Mouse (Mus musculus) heart, embryonic 11.5 days (tissue): ENCODE data around the gene Kcnip3. TPM values are rescaled to one million over a fixed set of nuclear protein-coding genes. Genes with fewer than 3 reads are reported as not detected.
A peak's percentile ranks its signal among the peaks of the same experiment; 100 is the strongest.

ENCODE experiments used
- ATAC-seq: fragments of 200-750 bp; cut with Nextera tagmentation; replicated peaks from 2 replicates; pipeline ENCODE4 v1.8.0; 2017; ENCODE audit warnings: moderate library complexity; ENCODE audit not compliant: insufficient number of reproducible peaks, low FRiP score, low TSS enrichment
- H3K27ac ChIP-seq: fragments of 300-500 bp; sonication (generic); 2 replicates; pipeline ENCODE4 v1.5.1; 2014; ENCODE audit warnings: mild to moderate bottlenecking, low read depth, low read length
- H3K27me3 ChIP-seq: fragments of 300-500 bp; sonication (generic); 2 replicates; pipeline ENCODE4 v1.6.1; 2014; ENCODE audit warnings: mild to moderate bottlenecking, low read length, mixed read lengths; ENCODE audit not compliant: control insufficient read depth, insufficient read depth
- H3K36me3 ChIP-seq: fragments of 300-500 bp; sonication (generic); 2 replicates; pipeline ENCODE4 v1.6.1; 2014; ENCODE audit warnings: mild to moderate bottlenecking, low read length, moderate library complexity, mixed read lengths; ENCODE audit not compliant: control insufficient read depth, insufficient read depth
- H3K4me1 ChIP-seq: fragments of 300-500 bp; sonication (generic); 2 replicates; pipeline ENCODE4 v1.6.1; 2014; ENCODE audit warnings: low read length; ENCODE audit not compliant: control insufficient read depth, insufficient read depth
- H3K4me2 ChIP-seq: fragments of 300-500 bp; sonication (generic); 2 replicates; pipeline ENCODE4 v1.6.1; 2014; ENCODE audit warnings: mild to moderate bottlenecking, moderate library complexity
- H3K4me3 ChIP-seq: fragments of 300-500 bp; sonication (generic); 2 replicates; pipeline ENCODE4 v1.5.1; 2014; ENCODE audit warnings: low read depth, low read length
- H3K9ac ChIP-seq: fragments of 300-500 bp; sonication (generic); 2 replicates; pipeline ENCODE4 v1.6.1; 2014; ENCODE audit warnings: mild to moderate bottlenecking, low read depth, low read length, moderate library complexity
- H3K9me3 ChIP-seq: fragments of 300-500 bp; sonication (generic); replicated peaks from 2 replicates; pipeline ENCODE4 v1.6.1; 2016; ENCODE audit warnings: low read length; ENCODE audit not compliant: control insufficient read depth
- WGBS: fragments of 180-500 bp; shearing (Covaris S2); extraction: QIAGEN DNeasy Blood & Tissue Kit; methylation state at CpG from one replicate; pipeline ENCODE4 v1.1.7; 2014; ENCODE audit not compliant: insufficient replicate concordance; 5-methylcytosine and 5-hydroxymethylcytosine counted together
- polyA plus RNA-seq: library from polyadenylated mRNA; unstranded; fragments of >200 nt; fragmentation: Nextera tagmentation; extraction: Ambion mirVana; gene quantifications from 2 replicates; pipeline ENCODE4 v1.2.1, GENCODE M21; 2014

The Kcnip3 gene
- polyA plus RNA-seq, 1 experiment from 2014 or later = 2.3 TPM

DNA sequence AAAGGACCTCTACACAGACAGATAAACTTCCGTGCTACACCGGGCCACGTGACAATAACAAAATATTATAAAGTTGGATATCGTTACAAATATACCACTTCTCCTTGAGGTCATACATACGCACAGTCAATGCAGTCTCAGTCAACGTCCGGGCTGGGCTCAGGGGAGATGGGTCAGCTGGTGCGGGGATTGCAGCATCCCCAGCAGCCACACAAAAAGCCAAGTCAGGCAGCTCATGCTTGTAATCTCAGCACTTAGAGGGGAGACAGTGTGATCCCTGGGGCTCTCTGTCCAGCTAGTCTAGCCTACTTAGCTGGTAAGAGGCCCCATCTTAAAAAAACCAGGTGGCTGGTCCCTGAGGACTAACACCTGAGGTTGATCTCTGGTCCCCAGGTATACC, 50.6 kb downstream of the Kcnip3 start:
- no peak for ATAC-seq
- no peaks in the 10 kb centered on the region for H3K9me3 ChIP-seq
- 88% methylated on average over 8 of the region's 8 CpGs for WGBS

GRCm38 (mm10) chr2:127470661-127471060, 51.2 kb downstream of the Kcnip3 start:
- H3K4me2 ChIP-seq = no peak overlapping the region
- no peaks in the 10 kb centered on the region for H3K27me3 ChIP-seq
- H3K4me3 ChIP-seq = no peak overlapping the region
- H3K27ac ChIP-seq = no peak overlapping the region
- H3K4me1 ChIP-seq = no peaks in the 10 kb centered on the region
- H3K36me3 ChIP-seq = no peaks in the 10 kb centered on the region
- H3K9ac ChIP-seq = no peak overlapping the region
- WGBS = 89% methylated on average over 10 of the region's 10 CpGs
- no peak for ATAC-seq
- H3K9me3 ChIP-seq = no peaks in the 10 kb centered on the region

More for the DNA sequence above, 50.6 kb downstream of the Kcnip3 start:
- Histone ChIP-seq H3K27me3 (no peaks in the 10 kb centered on the region), H3K4me3 (no peak overlapping the region), H3K27ac (no peak overlapping the region), H3K4me2 (no peak overlapping the region), H3K4me1 (no peaks in the 10 kb centered on the region), H3K9ac (no peak overlapping the region), H3K36me3 (no peaks in the 10 kb centered on the region)

- ATAC-seq = no peak
- 85% methylated on average over 5 of the region's 5 CpGs for WGBS
- Histone ChIP-seq H3K4me1 (no peaks in the 10 kb centered on the region), H3K4me3 (no peak overlapping the region), H3K27me3 (no peaks in the 10 kb centered on the region), H3K27ac (no peak overlapping the region), H3K36me3 (no peaks in the 10 kb centered on the region), H3K9ac (no peak overlapping the region), H3K9me3 (no peaks in the 10 kb centered on the region), H3K4me2 (no peak overlapping the region)
Measured at GRCm38 (mm10) chr2:127470183-127470582, 51.7 kb downstream of the Kcnip3 start.

DNA sequence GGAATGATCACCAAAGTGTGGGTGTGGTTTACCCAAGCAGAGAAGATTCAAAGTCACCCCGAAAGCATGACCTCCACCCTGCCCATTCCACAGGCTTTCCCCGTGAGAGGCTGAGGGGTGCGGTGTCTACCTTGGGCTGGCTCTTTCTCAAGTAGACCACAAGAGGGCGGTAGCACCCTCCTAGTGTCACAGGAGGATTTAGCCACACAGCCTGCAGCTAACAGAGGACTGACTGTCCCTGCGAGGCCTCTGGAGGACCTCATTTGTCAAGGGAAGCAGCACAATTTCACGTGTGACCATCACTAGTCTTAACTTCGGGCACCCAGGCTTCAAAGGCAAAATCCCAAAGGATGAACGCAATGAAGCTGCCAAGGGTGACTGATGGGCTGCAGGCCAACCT, 59.6 kb downstream of the Kcnip3 start:
- Histone ChIP-seq H3K9me3 (no peaks in the 10 kb centered on the region), H3K27ac (no peak overlapping the region), H3K9ac (no peak overlapping the region), H3K4me2 (no peak overlapping the region), H3K27me3 (no peaks in the 10 kb centered on the region), H3K36me3 (no peaks in the 10 kb centered on the region), H3K4me3 (no peak overlapping the region), H3K4me1 (peaks cover 11% of the 10 kb centered on the region; the same call in 1 of the 2 replicates)
- WGBS = 9% methylated on average over 8 of the region's 8 CpGs
- no peak; the same call in 1 of the 2 replicates for ATAC-seq

DNA sequence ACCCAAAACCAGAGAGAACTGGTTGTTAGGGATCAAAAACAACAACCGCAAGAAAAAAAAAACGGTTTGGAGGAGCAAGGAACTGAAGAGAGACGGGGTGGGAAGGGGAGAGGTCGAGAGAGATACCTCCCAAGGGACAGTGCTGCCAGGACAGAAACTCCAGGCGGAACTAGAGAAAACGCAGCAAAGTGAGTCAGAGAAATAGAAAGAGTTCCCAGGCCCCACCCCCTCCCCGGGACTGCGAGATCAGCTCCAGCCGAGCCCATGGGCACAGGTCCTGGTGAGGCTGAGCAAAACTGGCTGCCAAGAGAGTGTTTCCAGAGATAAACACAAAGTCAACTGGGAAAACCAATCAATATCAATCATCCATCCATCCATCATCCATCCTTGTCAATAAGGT, 60.5 kb downstream of the Kcnip3 start:
- Histone ChIP-seq H3K27me3 (no peaks in the 10 kb centered on the region), H3K36me3 (no peaks in the 10 kb centered on the region), H3K9me3 (no peaks in the 10 kb centered on the region), H3K4me1 (peaks cover 11% of the 10 kb centered on the region; the same call in 1 of the 2 replicates), H3K27ac (no peak overlapping the region), H3K9ac (no peak overlapping the region), H3K4me2 (no peak overlapping the region), H3K4me3 (no peak overlapping the region)
- ATAC-seq = no peak
- 31% methylated on average over 9 of the region's 9 CpGs for WGBS

- Histone ChIP-seq H3K4me2 (no peak overlapping the region), H3K4me3 (no peak overlapping the region), H3K36me3 (no peaks in the 10 kb centered on the region), H3K9ac (no peak overlapping the region), H3K27ac (no peak overlapping the region), H3K27me3 (no peaks in the 10 kb centered on the region), H3K9me3 (no peaks in the 10 kb centered on the region), H3K4me1 (peaks cover 10% of the 10 kb centered on the region; the same call in 1 of the 2 replicates)
- WGBS = 75% methylated on average over 2 of the region's 2 CpGs
- no peak for ATAC-seq
Measured at GRCm38 (mm10) chr2:127459341-127459740, 62.6 kb downstream of the Kcnip3 start.

DNA sequence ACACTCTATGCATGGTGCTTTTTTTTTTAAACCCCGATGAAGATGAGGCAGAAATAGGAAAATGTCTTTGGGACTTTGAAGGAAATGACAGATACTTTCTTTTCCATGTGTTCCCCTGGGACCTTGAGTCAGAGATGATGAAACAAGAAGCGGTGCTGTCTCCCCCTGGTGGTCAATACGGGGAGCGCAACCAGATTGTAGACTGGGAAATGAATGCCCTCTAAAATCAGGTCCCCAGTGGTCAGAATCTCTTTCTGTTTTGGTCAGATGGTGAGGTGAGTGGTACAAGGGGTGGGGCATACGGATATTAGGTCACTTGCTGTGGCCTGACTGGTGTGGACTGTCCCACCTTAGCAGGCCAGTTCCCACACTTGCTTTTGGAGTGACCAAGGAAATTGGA, 68.1 kb downstream of the Kcnip3 start:
- Histone ChIP-seq H3K4me1 (peaks cover 11% of the 10 kb centered on the region), H3K27ac (no peak overlapping the region), H3K9ac (no peak overlapping the region), H3K4me3 (no peak overlapping the region), H3K36me3 (no peaks in the 10 kb centered on the region), H3K27me3 (no peaks in the 10 kb centered on the region), H3K4me2 (no peak overlapping the region), H3K9me3 (no peaks in the 10 kb centered on the region)
- WGBS = 5% methylated on average over 5 of the region's 5 CpGs
- ATAC-seq = no peak

DNA sequence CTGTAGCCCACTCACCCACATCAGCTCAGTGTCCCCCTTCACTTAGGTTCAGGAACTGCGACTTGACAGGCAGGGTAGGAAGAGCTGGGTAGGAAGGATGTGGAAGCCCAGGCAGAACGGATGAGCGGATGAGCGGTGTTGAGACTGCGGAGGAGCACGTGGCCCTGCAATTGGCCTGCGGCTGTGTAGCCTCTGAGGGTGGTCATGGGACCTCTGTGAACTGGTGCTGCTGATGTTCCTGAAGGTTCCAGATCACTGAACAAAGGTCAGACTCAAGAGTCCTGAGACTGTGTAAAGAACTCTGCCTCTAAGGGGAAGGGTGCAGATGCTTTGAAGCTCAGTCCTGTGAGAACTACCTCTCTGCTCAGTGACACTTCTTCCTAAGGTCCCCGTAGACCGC, 68.8 kb downstream of the Kcnip3 start:
- no peak overlapping the region for H3K27ac ChIP-seq
- no peak for ATAC-seq
- H3K36me3 ChIP-seq = no peaks in the 10 kb centered on the region
- no peaks in the 10 kb centered on the region for H3K9me3 ChIP-seq
- 80% methylated on average over 9 of the region's 9 CpGs for WGBS
- H3K4me3 ChIP-seq = no peak overlapping the region
- H3K4me1 ChIP-seq = peaks cover 11% of the 10 kb centered on the region
- no peak overlapping the region for H3K4me2 ChIP-seq
- H3K27me3 ChIP-seq = no peaks in the 10 kb centered on the region
- no peak overlapping the region for H3K9ac ChIP-seq

GRCm38 (mm10) chr2:127451748-127452147, 70.1 kb downstream of the Kcnip3 start:
- no peak overlapping the region for H3K4me2 ChIP-seq
- H3K27ac ChIP-seq = no peak overlapping the region
- H3K4me3 ChIP-seq = no peak overlapping the region
- no peaks in the 10 kb centered on the region for H3K27me3 ChIP-seq
- 4% methylated on average over 6 of the region's 6 CpGs for WGBS
- ATAC-seq = no peak
- no peaks in the 10 kb centered on the region for H3K9me3 ChIP-seq
- peak overlapping the region; percentile 17; the same call in 1 of the 2 replicates for H3K9ac ChIP-seq
- no peaks in the 10 kb centered on the region for H3K36me3 ChIP-seq
- H3K4me1 ChIP-seq = peaks cover 11% of the 10 kb centered on the region
